25 mouse cellular contexts compared by ENCODE assay signal in the genomic region with DNA sequence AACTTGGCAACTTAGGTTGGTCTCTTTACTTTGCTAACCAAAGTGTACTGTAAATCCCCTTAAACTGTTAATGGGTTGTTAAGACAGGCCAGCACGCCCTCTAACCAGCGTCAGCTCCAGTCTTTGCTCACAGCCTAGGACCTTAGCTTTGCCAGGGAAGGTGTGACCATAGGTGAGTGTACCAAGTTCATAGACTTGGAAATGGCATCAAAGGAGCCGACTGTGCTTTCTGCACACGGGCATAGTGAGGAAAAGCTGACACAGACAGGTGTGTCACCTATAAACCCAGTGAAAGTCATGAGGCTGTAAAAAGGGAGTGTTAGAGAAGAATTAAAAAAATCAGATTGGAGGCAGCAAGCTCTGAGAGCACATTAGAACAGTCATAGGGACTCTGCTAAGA. TPM values are rescaled to one million over a fixed set of nuclear protein-coding genes. Genes with fewer than 3 reads are reported as not detected.
DNase-seq lines count a peak whose midpoint lies in the region; ATAC-seq and TF ChIP-seq lines count a peak whose summit lies in the region.
"Had no signal": no experiment of that assay in that cellular context is flagged by ENCODE, and none has a peak within 500 bp of the region (broad histone marks: within the 10 kb centered on the region; RNA-seq: fewer than 3 reads in every experiment).

No protein-coding gene starts in this region.

- no peaks in the 10 kb centered on the region for H3K27me3 ChIP-seq in intestine, embryonic 16.5 days (replicated peaks; ENCODE audit: control insufficient read depth, insufficient read depth, low read length)
- H3K27me3 ChIP-seq: embryonic facial prominence, embryonic 13.5 days; embryonic facial prominence, embryonic 15.5 days; forebrain, embryonic 12.5 days had no signal

- H3K4me3 ChIP-seq in intestine, embryonic 16.5 days (ENCODE audit: low read length): no peak overlapping the region
- H3K4me3 ChIP-seq in layer of hippocampus, adult 2 months: no peak overlapping the region
- H3K4me3 ChIP-seq: embryonic facial prominence, embryonic 13.5 days; embryonic facial prominence, embryonic 15.5 days; erythroblast, embryonic 14.5 days; forebrain, embryonic 10.5 days; forebrain, embryonic 12.5 days had no signal

- H3K36me3 ChIP-seq in intestine, embryonic 16.5 days (ENCODE audit: control insufficient read depth, insufficient read depth, low read length): no peaks in the 10 kb centered on the region
- H3K36me3 ChIP-seq: embryonic facial prominence, embryonic 13.5 days; embryonic facial prominence, embryonic 15.5 days; forebrain, embryonic 10.5 days; forebrain, embryonic 12.5 days had no signal

- no peak for TF ChIP-seq CTCF in layer of hippocampus, adult 2 months (conservative IDR thresholded peaks at IDR 0.05)

- peak; percentile 62 for ATAC-seq in intestine, embryonic 16.5 days
- ATAC-seq: forebrain, embryonic 14.5 days; forebrain, embryonic 16.5 days had no signal

- no peak overlapping the region for H3K4me2 ChIP-seq in intestine, embryonic 16.5 days (ENCODE audit: low read depth, low read length)
- H3K4me2 ChIP-seq: embryonic facial prominence, embryonic 13.5 days; embryonic facial prominence, embryonic 15.5 days; forebrain, embryonic 12.5 days had no signal

- H3K27ac ChIP-seq in intestine, embryonic 16.5 days (ENCODE audit: low read length): no peak overlapping the region
- H3K27ac ChIP-seq in layer of hippocampus, adult 2 months: no peak overlapping the region
- H3K27ac ChIP-seq: embryonic facial prominence, embryonic 13.5 days; embryonic facial prominence, embryonic 15.5 days; forebrain, embryonic 10.5 days; forebrain, embryonic 12.5 days had no signal

- no peaks in the 10 kb centered on the region for H3K9me3 ChIP-seq in intestine, embryonic 16.5 days (ENCODE audit: control insufficient read depth, low read length)
- H3K9me3 ChIP-seq: embryonic facial prominence, embryonic 13.5 days; embryonic facial prominence, embryonic 15.5 days; forebrain, embryonic 10.5 days; forebrain, embryonic 12.5 days had no signal

- DNase-seq in large intestine, adult 2 months (ENCODE audit: low read depth, low spot score): peak; percentile 98
- DNase-seq in layer of hippocampus, adult 2 months (ENCODE audit: low spot score in 2 of 2): no peak
- DNase-seq in urinary bladder, postnatal 14 days (ENCODE audit: low spot score): no peak
- no peak for DNase-seq in lung, postnatal 25 days (ENCODE audit: low spot score)
- DNase-seq: adrenal gland, adult 2 months; adrenal gland, postnatal 10 days; adrenal gland, postnatal 25 days; cerebellum, adult 11 months; cerebellum, adult 18-20 months; cerebellum, adult 8-10 months; cerebellum, adult 9-11 months; cerebellum, postnatal 14 days; cerebellum, postnatal 36 days; embryo, embryonic 11 days had no signal

- 71% methylated on average over 4 of the region's 4 CpGs for WGBS in intestine, embryonic 16.5 days
- WGBS in large intestine, adult 2 months: 31% methylated on average over 4 of the region's 4 CpGs

- no peak overlapping the region for H3K9ac ChIP-seq in intestine, embryonic 16.5 days (ENCODE audit: low read depth, low read length)
- H3K9ac ChIP-seq: embryonic facial prominence, embryonic 13.5 days; embryonic facial prominence, embryonic 15.5 days; forebrain, embryonic 12.5 days had no signal

- no peaks in the 10 kb centered on the region for H3K4me1 ChIP-seq in intestine, embryonic 16.5 days (ENCODE audit: control insufficient read depth, insufficient read depth, low read length)
- H3K4me1 ChIP-seq: embryonic facial prominence, embryonic 13.5 days; embryonic facial prominence, embryonic 15.5 days; forebrain, embryonic 10.5 days; forebrain, embryonic 12.5 days had no signal

RNA-seq across cellular contexts. Expression of gene Areg, which starts 23.4 kb away (rescaled TPM):
- 2.9 and 3.8 TPM in 2 replicates for polyA plus RNA-seq in intestine, embryonic 16.5 days (2015; fragmentation: Nextera tagmentation; extraction: Ambion mirVana)
- 2.0 and 2.2 TPM in 2 replicates for polyA plus RNA-seq in large intestine, adult 2 months (2012; rRNA removed)
- under 1 TPM in 1 of 2 experiments, not detected in 1; 0.41 TPM for total RNA-seq in layer of hippocampus, adult 2 months (2021)
- total RNA-seq: adrenal gland, adult 2 months; adrenal gland, postnatal 25 days; common myeloid progenitor, adult 5-6 weeks; MEL had no signal
- polyA plus RNA-seq: adrenal gland, adult 2 months; embryonic facial prominence, embryonic 11.5 days; erythroblast, embryonic 14.5 days; forebrain, embryonic 10.5 days; forebrain, embryonic 12.5 days; forebrain, embryonic 14.5 days; forebrain, embryonic 16.5 days had no signal
